In genomic region chr10:117658522-117659429, GRCm38 (mm10) we compare ENCODE assay signal across 10 mouse cellular contexts.
"Had no signal": no experiment of that assay in that cellular context is flagged by ENCODE, and none has a peak within 500 bp of the region (broad histone marks: within the 10 kb centered on the region; RNA-seq: fewer than 3 reads in every experiment).

No protein-coding gene starts in this region.

- H3K9ac ChIP-seq: liver, embryonic 13.5 days had no signal

- DNase-seq: kidney, adult 9 months; kidney, postnatal 14 days; kidney, postnatal 4 days; left cerebral cortex, postnatal 4 days; liver, embryonic 13.5 days; lung, adult 2 months; lung, postnatal 14 days; lung, postnatal 4 days; midbrain, embryonic 14.5 days had no signal

- H3K27ac ChIP-seq: liver, embryonic 13.5 days had no signal

- H3K27me3 ChIP-seq: liver, embryonic 13.5 days had no signal

- H3K9me3 ChIP-seq: liver, embryonic 13.5 days had no signal

- H3K36me3 ChIP-seq: liver, embryonic 13.5 days had no signal

- H3K4me2 ChIP-seq: liver, embryonic 13.5 days; midbrain, embryonic 11.5 days had no signal

- H3K4me3 ChIP-seq: liver, embryonic 13.5 days had no signal
